Mouse (Mus musculus): ENCODE measurements around the gene Kcnmb4.

DNA sequence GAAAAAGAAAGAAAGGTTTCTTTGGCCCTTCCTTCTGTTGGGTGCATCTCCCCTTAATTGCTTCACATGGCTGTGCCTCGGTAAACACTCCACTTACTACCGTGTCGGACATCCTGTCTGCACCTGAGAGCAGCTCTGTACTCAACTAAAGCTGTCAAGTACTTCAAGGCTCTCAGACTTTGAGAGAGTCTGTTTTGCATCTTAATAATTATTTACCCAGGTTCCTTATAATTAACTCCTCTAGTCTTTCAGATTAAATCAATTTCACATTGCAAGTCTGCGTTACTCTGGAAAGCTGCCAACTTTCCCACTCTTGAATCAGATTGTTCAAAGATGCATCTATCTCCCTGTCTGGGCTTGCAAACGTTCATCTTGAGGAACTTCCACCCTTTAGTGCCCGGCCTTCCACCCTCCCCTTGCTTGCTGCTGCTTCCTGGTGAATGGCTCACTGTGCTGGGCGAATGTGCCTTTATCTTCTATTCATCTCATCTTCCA is 87.2 kb downstream of the Kcnmb4 start:
- TF ChIP-seq CTCF (IDR thresholded peaks at IDR 0.05; ENCODE audit: insufficient read depth, low read length) (no peak), POLR2A (IDR thresholded peaks at IDR 0.05; ENCODE audit: borderline replicate concordance, extremely low read depth, low read depth, low read length) (no peak)
